Mouse (Mus musculus) effector memory CD4-positive, alpha-beta T cell, adult 7 months (primary cell): ENCODE measurements around the gene Fam98c. TPM values are rescaled to one million over a fixed set of nuclear protein-coding genes. Genes with fewer than 3 reads are reported as not detected.

Experiments used
- polyA plus RNA-seq: library from polyadenylated mRNA; unstranded; fragments of 100-300 nt; shearing (Covaris generic); gene quantifications from one replicate; pipeline ENCODE4 v1.2.1, GENCODE M21; 2017

Gene Fam98c
- 43.6 TPM for polyA plus RNA-seq

DNA sequence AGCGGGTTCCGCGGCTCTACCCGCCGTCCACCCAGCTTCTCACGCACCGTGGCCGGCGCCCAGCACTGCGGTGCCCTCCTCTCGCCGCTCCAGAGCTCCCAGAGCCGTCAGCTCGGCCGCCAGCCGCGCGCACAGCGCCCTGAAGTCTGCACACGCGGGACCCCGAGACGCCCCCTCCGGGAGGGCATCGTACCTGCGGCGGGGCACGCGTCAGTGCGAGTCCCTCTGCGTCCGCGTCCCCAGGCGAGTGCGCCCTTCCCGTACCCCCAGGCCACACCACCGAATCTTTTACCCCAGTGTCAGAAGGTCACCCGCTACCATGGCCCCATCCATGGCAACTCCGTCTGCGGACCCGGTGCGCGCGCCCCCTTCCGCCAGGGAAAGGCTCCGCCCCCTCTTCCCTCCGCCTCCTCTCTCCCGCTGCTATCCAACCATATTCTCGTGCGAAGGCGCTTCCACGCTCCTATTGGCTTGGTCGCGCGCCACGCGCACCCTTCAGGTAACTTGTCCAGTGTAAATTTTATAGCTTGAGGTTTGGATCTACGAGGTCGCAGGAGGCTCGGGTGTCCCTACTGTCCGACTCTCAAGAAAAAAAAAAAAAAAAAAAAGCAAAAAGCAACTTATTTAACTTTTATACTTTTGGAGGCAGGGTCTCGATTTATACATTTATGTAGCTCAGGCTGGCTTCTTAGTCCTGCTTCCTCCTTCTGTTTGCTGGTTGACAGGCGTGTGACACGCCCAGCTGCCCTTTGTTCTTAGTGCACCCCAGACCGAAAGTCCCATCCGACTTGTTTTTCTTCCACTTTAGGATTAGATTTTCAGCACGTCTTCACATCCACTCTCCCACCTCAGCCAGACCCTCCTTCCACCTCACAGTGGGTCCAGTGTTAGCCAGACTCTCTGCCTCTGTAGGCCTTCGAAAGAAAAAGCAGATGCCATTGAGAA lies at the start of gene Fam98c:
Fam98c (minus strand) TSS at position 397 of the 945 bp plus-strand sequence.

DNA sequence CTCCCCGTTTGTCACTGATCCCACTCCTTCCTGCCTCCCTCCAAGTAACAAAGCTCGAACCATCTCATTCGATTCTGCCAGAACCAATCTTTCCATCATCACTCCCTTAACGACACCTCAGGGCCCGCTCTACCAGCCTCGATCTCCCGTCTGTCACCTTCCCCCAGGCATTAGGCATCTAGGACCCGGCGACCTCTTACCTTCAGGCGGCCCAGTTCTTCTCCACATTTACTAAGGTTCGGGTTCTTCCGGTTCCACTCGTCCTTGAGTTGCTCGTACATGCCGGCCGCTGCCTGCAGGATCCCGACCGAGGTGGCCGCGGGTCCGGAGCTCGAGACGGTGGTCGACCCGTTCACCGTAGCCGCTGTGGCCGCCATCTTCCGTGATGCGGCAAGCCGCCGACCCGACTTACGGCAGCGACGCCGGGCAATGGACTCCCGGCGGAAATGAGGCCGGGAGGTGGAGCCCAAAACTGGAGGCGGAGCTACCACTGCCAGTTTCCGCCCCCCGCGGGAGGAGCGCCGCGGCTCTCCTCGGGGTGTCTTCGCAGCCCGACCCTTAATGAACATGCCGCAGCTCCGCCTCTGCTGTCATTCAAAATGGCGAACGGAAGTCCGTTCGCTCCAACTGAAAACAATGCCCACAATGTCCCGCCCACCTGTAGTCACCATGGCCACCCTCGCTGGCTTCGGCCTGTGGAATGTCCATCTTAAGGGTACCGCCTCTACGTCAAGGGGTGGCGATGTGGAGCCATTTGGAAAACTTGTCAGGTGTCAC lies 24.2 kb upstream of the Fam98c start, which contains the start of gene Psmd8:
Psmd8 (minus strand) TSS at position 625 of the 777 bp plus-strand sequence.

DNA sequence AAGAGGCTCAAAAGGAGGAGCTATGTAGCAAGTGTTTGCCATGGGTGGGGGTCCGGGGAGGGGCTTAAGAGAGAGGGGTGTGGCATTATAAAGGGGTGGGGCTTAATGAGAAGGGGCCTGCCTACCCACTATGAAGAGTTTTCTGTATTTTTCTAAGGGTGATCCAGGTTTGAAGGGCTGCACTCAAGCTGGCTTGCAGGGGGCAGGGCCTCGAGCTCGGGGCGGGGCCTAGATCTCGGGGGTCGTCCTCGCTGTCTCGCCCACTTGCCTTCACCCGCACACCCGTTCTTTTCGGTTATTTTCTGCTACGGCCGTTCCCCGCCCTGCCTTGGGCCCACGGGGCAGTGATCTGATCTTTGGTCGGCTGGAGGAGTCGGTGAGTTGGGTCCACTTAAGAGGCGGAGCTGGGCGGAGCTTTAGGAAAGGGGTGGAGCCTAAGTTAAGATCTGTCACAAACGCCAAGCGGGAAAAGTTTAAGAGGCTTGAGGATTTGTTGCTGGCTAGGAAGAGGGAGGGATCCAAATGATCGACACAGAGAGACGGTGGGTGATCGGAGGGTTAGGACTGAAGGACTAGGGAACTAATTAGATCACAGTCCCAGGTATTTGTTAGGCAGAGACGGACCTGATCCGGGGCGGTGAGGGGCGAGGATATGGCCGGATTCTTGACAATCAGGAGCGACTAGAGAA lies 14.2 kb upstream of the Fam98c start, which contains the start of the genes Ggn and Spred3:
Ggn (plus strand) TSS at position 145 of the 689 bp plus-strand sequence.
Spred3 (minus strand) TSS at position 346 of the 689 bp plus-strand sequence.

DNA sequence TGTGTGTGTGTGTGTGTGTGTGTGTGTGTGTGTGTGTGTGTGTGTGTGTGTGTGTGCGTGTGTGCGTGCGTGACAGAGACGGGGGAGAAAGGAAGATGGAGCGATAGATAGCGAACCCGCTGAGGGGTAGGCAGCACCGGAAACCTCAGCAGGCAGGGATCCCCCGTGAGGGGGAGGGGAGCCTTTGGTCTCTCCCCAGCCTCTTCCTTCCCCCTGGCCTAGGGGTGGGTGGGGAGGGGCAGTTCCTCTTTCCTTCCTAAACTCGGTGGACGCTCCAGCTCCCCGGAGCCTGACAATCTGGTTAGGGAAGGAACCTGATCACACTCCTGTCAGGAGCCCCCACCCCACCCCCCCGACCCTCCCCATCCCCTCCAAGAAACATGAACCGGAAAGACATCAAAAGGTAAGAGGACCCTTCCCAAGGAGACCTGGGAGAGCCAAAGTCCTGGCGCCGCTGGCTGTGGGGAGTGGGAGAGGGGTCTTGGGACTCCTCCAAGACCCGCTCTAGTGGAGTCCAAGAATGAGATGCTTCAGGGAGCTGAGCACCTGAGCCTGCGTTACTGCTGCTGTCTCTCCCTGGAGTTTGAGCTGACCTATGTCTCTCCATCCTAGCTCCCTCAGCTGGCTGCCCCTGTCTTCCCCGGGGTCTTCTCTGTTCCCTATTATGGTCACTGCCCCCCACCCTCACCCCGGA lies 21.2 kb downstream of the Fam98c start, which contains the start of gene Rasgrp4:
Rasgrp4 (plus strand) TSS at position 159 of the 694 bp plus-strand sequence.

DNA sequence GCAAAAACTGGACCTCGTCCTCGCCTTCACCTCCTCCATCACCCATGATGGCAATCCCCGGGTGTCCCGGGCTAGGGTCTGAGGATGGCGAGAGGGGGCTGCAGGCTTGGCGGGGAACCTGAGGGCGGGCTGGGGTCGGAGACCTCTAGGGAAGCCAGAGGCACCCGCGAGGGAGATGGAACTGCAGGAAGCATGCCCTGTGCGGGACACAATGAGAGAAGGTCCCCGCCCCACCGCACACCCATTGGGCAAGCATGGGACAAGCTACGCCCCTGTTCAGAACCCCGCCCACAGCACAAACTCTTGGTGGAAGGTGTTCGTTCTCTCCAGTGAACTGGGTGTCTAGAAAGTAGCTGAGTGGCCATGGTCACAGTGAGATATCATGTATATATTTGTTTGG lies 31.1 kb downstream of the Fam98c start, which contains the start of gene Ryr1:
Ryr1 (minus strand) TSS at position 210 of the 400 bp plus-strand sequence.

Other genes with a start within 250 kb of the Fam98c start
- gene Actn4, start 193.9 kb downstream of the Fam98c start, polyA plus RNA-seq, result 261 TPM
- 289 TPM for gene Eif3k, start 174.4 kb downstream of the Fam98c start, polyA plus RNA-seq
- 128 TPM for gene Map4k1, start 174.2 kb downstream of the Fam98c start, polyA plus RNA-seq
- gene Ryr1, start 31.1 kb downstream of the Fam98c start, polyA plus RNA-seq, result 1.2 TPM
- gene Rasgrp4, start 21.4 kb downstream of the Fam98c start, polyA plus RNA-seq, result 0.29 TPM
- not detected for gene Ggn, start 14.0 kb upstream of the Fam98c start, polyA plus RNA-seq
- gene Spred3, start 14.2 kb upstream of the Fam98c start, polyA plus RNA-seq, result not detected
- 173 TPM for gene Psmd8, start 24.5 kb upstream of the Fam98c start, polyA plus RNA-seq
- gene Catsperg1, start 57.8 kb upstream of the Fam98c start, polyA plus RNA-seq, result 1.4 TPM
- 1.6 TPM for gene Kcnk6, start 76.3 kb upstream of the Fam98c start, polyA plus RNA-seq
- gene Yif1b, start 82.1 kb upstream of the Fam98c start, polyA plus RNA-seq, result 49.7 TPM
- 0.79 TPM for gene 2200002D01Rik, start 92.2 kb upstream of the Fam98c start, polyA plus RNA-seq
- gene Spint2, start 125.7 kb upstream of the Fam98c start, polyA plus RNA-seq, result 130 TPM
- gene Ppp1r14a, start 133.1 kb upstream of the Fam98c start, polyA plus RNA-seq, result not detected
- gene Dpf1, start 147.7 kb upstream of the Fam98c start, polyA plus RNA-seq, result not detected